ENCODE assay signal across 26 mouse cellular contexts in genomic region chr6:148329976-148330375, GRCm38 (mm10).
DNase-seq lines count a peak whose midpoint lies in the region; ATAC-seq and TF ChIP-seq lines count a peak whose summit lies in the region.
"Had no signal": no experiment of that assay in that cellular context is flagged by ENCODE, and none has a peak within 500 bp of the region (broad histone marks: within the 10 kb centered on the region; RNA-seq: fewer than 3 reads in every experiment).

No protein-coding gene starts in this region.

- H3K9ac ChIP-seq in forebrain, embryonic 14.5 days (ENCODE audit: low read length) = no peak overlapping the region
- H3K9ac ChIP-seq in forebrain, postnatal 0 days = no peak overlapping the region
- no peak overlapping the region for H3K9ac ChIP-seq in lung, embryonic 14.5 days
- H3K9ac ChIP-seq: embryonic facial prominence, embryonic 13.5 days; embryonic facial prominence, embryonic 15.5 days; forebrain, embryonic 12.5 days had no signal

- DNase-seq in forebrain, embryonic 14.5 days (ENCODE audit: low spot score) = peak; percentile 71
- DNase-seq in forebrain, postnatal 0 days = no peak
- peak; percentile 54 for DNase-seq in lung, embryonic 14.5 days
- DNase-seq in lung, adult 2 months = no peak
- no peak for DNase-seq in left cerebral cortex, adult 8-10 months (ENCODE audit: low spot score in 2 of 2)
- DNase-seq: adrenal gland, adult 8-10 months; adrenal gland, postnatal 14 days; adrenal gland, postnatal 36 days; B cell, adult 2 months; cerebellum, adult 11 months; cerebellum, adult 18-20 months; cerebellum, adult 8-10 months; cerebellum, adult 9-11 months; cerebellum, postnatal 14 days; cerebellum, postnatal 36 days; embryo, embryonic 11 days had no signal

- no peak overlapping the region for H3K4me3 ChIP-seq in forebrain, embryonic 14.5 days (ENCODE audit: low read depth, low read length)
- H3K4me3 ChIP-seq in forebrain, postnatal 0 days (ENCODE audit: low read depth, low read length) = no peak overlapping the region
- H3K4me3 ChIP-seq in lung, embryonic 14.5 days (ENCODE audit: low read depth, low read length) = no peak overlapping the region
- no peak overlapping the region for H3K4me3 ChIP-seq in lung, adult 2 months (replicated peaks; ENCODE audit: extremely low read depth, low read depth, low read length)
- H3K4me3 ChIP-seq: embryonic facial prominence, embryonic 13.5 days; embryonic facial prominence, embryonic 15.5 days; erythroblast, embryonic 14.5 days; forebrain, embryonic 10.5 days; forebrain, embryonic 12.5 days had no signal

- no peaks in the 10 kb centered on the region for H3K9me3 ChIP-seq in forebrain, embryonic 14.5 days (replicated peaks; ENCODE audit: control insufficient read depth, low read length)
- H3K9me3 ChIP-seq in forebrain, postnatal 0 days (ENCODE audit: low read length) = no peaks in the 10 kb centered on the region
- no peaks in the 10 kb centered on the region for H3K9me3 ChIP-seq in lung, embryonic 14.5 days (ENCODE audit: low read depth, low read length)
- H3K9me3 ChIP-seq: embryonic facial prominence, embryonic 13.5 days; embryonic facial prominence, embryonic 15.5 days; forebrain, embryonic 10.5 days; forebrain, embryonic 12.5 days; G1E had no signal

- no peak for TF ChIP-seq CTCF in forebrain, postnatal 0 days (IDR thresholded peaks at IDR 0.05; ENCODE audit: low read depth)
- no peak for TF ChIP-seq CTCF in lung, embryonic 14.5 days (IDR thresholded peaks at IDR 0.05; ENCODE audit: low read depth)
- TF ChIP-seq CTCF in lung, adult 2 months (IDR thresholded peaks at IDR 0.05; ENCODE audit: insufficient read depth, low read length) = no peak

- H3K4me1 ChIP-seq in forebrain, embryonic 14.5 days (ENCODE audit: control insufficient read depth, insufficient read depth, low read length) = 0 out of 2 replicates have a peak, but pooled peaks cover 3% of the 10 kb centered on the region
- no peaks in the 10 kb centered on the region for H3K4me1 ChIP-seq in forebrain, postnatal 0 days (ENCODE audit: insufficient read depth)
- no peaks in the 10 kb centered on the region for H3K4me1 ChIP-seq in lung, embryonic 14.5 days (ENCODE audit: insufficient read depth)
- no peaks in the 10 kb centered on the region; the same call in 1 of the 2 replicates for H3K4me1 ChIP-seq in lung, adult 2 months (ENCODE audit: control insufficient read depth, insufficient read depth, low read length)
- H3K4me1 ChIP-seq: embryonic facial prominence, embryonic 13.5 days; embryonic facial prominence, embryonic 15.5 days; forebrain, embryonic 12.5 days had no signal

- H3K27me3 ChIP-seq in forebrain, embryonic 14.5 days (replicated peaks; ENCODE audit: control insufficient read depth, insufficient read depth, low read length) = no peaks in the 10 kb centered on the region
- no peaks in the 10 kb centered on the region for H3K27me3 ChIP-seq in forebrain, postnatal 0 days (ENCODE audit: insufficient read depth, low read length)
- H3K27me3 ChIP-seq in lung, embryonic 14.5 days (ENCODE audit: insufficient read depth, low read length) = no peaks in the 10 kb centered on the region
- H3K27me3 ChIP-seq: CH12.LX; embryonic facial prominence, embryonic 13.5 days; embryonic facial prominence, embryonic 15.5 days; forebrain, embryonic 12.5 days; Patski had no signal

- H3K4me2 ChIP-seq in forebrain, embryonic 14.5 days (ENCODE audit: low read length) = no peak overlapping the region
- no peak overlapping the region for H3K4me2 ChIP-seq in forebrain, postnatal 0 days (ENCODE audit: low read depth)
- no peak overlapping the region for H3K4me2 ChIP-seq in lung, embryonic 14.5 days
- H3K4me2 ChIP-seq: embryonic facial prominence, embryonic 13.5 days; embryonic facial prominence, embryonic 15.5 days; forebrain, embryonic 12.5 days had no signal

- no peak for TF ChIP-seq POLR2A in lung, adult 2 months (IDR thresholded peaks at IDR 0.05; ENCODE audit: borderline replicate concordance, extremely low read depth, low read depth, low read length)

- H3K27ac ChIP-seq in forebrain, embryonic 14.5 days (ENCODE audit: low read depth, low read length) = no peak overlapping the region
- no peak overlapping the region for H3K27ac ChIP-seq in forebrain, postnatal 0 days (ENCODE audit: low read depth, low read length)
- no peak overlapping the region for H3K27ac ChIP-seq in lung, embryonic 14.5 days (ENCODE audit: low read depth)
- H3K27ac ChIP-seq: embryonic facial prominence, embryonic 13.5 days; embryonic facial prominence, embryonic 15.5 days; forebrain, embryonic 10.5 days; forebrain, embryonic 12.5 days had no signal

- no peak for ATAC-seq in forebrain, embryonic 14.5 days
- no peak for ATAC-seq in forebrain, postnatal 0 days
- no peak for ATAC-seq in lung, embryonic 14.5 days (ENCODE audit: insufficient read depth)
- ATAC-seq: activated CD4-positive, CD25-positive, alpha-beta regulatory T cell, adult 4 months; CD4-positive, CD25-positive, alpha-beta regulatory T cell, adult 4 months; Patski had no signal

- H3K36me3 ChIP-seq in forebrain, embryonic 14.5 days (ENCODE audit: control insufficient read depth, insufficient read depth, low read length) = no peaks in the 10 kb centered on the region
- no peaks in the 10 kb centered on the region for H3K36me3 ChIP-seq in forebrain, postnatal 0 days (ENCODE audit: insufficient read depth)
- no peaks in the 10 kb centered on the region for H3K36me3 ChIP-seq in lung, embryonic 14.5 days (ENCODE audit: insufficient read depth)
- H3K36me3 ChIP-seq: embryonic facial prominence, embryonic 13.5 days; embryonic facial prominence, embryonic 15.5 days; forebrain, embryonic 10.5 days; forebrain, embryonic 12.5 days; G1E had no signal

Comparison
In these comparisons a context has a peak if more than half of its experiments do, and no peak if none do; other contexts are left out.
1. DNase-seq: peak in forebrain, embryonic 14.5 days (single experiment) and lung, embryonic 14.5 days (single experiment); none in forebrain, postnatal 0 days (single experiment), lung, adult 2 months (single experiment) and left cerebral cortex, adult 8-10 months (0 of 2).